Mouse (Mus musculus) hematopoietic multipotent progenitor cell, adult 10-12 weeks (in vitro differentiated cells): Measurements from ENCODE around the gene Sf3b3. TPM values are rescaled to one million over a fixed set of nuclear protein-coding genes. Genes with fewer than 3 reads are reported as not detected.

Experiments
- polyA plus RNA-seq: library from polyadenylated mRNA; stranded (reverse); fragments of >175 nt; gene quantifications from 2 replicates; pipeline ENCODE4 v1.2.3, GENCODE M21; 2012; ENCODE audit warnings: low replicate concordance

Gene Sf3b3
- polyA plus RNA-seq: 5.9 and 9.9 TPM in 2 replicates

DNA sequence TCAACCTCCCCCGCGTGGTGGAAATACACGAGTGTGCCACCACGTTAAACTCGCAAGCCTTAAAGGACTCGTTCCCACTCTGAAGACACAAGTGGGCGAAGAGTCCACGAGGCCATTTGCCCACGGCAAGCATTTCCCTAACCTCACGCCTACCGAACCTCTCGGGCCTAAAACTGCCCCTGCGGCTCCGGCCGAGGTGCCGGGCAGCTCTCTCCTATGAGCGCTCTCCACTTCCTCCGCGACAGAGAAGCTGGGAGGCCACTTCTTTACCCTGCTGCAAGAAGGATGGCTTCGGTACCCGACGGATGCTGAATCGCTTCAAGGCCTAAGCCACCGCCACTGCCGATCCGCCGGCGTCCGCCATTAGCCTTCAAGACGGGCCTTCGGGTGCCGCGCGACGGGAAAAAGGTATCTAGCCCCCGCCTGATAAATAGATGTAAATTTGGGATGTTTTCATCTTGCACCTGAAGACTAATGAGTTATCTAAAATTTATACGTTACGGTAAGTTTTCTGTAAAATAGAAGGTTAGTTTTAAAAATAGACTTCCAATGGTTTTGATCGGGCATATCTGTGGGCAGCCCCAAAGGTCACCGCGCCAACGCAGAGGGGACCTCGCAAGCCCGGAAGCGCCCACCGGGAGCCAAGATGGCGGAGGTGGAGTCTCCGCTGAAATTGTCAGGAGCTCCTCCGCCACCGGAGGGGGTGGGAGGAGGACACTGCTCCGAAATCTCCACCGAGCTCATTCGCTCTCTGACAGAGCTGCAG is at the start of gene Sf3b3, which contains the start of gene Cog4:
TSS of gene Sf3b3 (minus strand) at position 383 of the 766 bp plus-strand sequence.
TSS of gene Cog4 (plus strand) at position 196 of the 766 bp plus-strand sequence.

DNA sequence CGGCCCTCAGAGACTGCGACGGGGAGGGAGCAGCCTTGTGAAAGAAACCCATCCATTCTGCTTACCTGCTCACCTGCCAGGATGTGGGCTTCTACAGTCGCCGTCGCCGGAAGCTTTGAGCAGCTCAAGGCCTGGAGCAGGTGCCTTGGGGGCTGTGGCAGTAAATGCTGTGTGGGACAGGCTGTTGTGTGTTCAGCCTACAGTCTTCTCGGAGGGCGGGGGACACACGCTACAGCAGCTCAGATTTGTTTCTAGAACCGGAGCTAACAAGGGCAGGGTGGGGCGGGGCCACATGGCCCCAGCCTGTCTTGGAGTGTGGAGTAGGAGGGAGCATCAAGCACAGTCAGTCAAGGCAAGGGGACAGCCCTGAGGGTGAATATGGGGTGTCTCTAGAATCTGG is 40.9 kb downstream of the Sf3b3 start, which contains the start of gene Il34:
TSS of gene Il34 (minus strand) at position 256 of the 400 bp plus-strand sequence.

Other genes with a start within 250 kb of the Sf3b3 start
- 62.0 and 64.7 TPM in 2 replicates for gene Vac14, start 228.2 kb downstream of the Sf3b3 start, polyA plus RNA-seq
- 4.4 and 6.8 TPM in 2 replicates for gene Mtss1l, start 125.3 kb downstream of the Sf3b3 start, polyA plus RNA-seq
- gene Il34, start 40.9 kb downstream of the Sf3b3 start, polyA plus RNA-seq: 0.78 and 0.98 TPM in 2 replicates
- 13.2 and 17.4 TPM in 2 replicates for gene Cog4, start 187 bp downstream of the Sf3b3 start, polyA plus RNA-seq
- gene Fuk, start 55.7 kb upstream of the Sf3b3 start, polyA plus RNA-seq: 9.1 and 14.1 TPM in 2 replicates
- 30.8 and 31.2 TPM in 2 replicates for gene St3gal2, start 73.1 kb upstream of the Sf3b3 start, polyA plus RNA-seq
- 13.8 and 28.3 TPM in 2 replicates for gene Ddx19a, start 151.0 kb upstream of the Sf3b3 start, polyA plus RNA-seq
- gene Ddx19b, start 185.0 kb upstream of the Sf3b3 start, polyA plus RNA-seq: 2.0 and 5.8 TPM in 2 replicates
- 7.3 and 11.7 TPM in 2 replicates for gene Aars, start 186.4 kb upstream of the Sf3b3 start, polyA plus RNA-seq
- 35.9 and 80.7 TPM in 2 replicates for gene Exosc6, start 209.6 kb upstream of the Sf3b3 start, polyA plus RNA-seq
- gene Clec18a, start 245.6 kb upstream of the Sf3b3 start, polyA plus RNA-seq: not detected in 2 replicates
- gene Pdpr, start 247.8 kb upstream of the Sf3b3 start, polyA plus RNA-seq: 11.7 and 17.7 TPM in 2 replicates